Mouse (Mus musculus): ENCODE data around the gene 2310022B05Rik. TPM values are rescaled to one million over a fixed set of nuclear protein-coding genes. Genes with fewer than 3 reads are reported as not detected.

Gene 2310022B05Rik
- 10 to 100 TPM; 83.2 to 86.9 TPM for total RNA-seq (2021)

DNA sequence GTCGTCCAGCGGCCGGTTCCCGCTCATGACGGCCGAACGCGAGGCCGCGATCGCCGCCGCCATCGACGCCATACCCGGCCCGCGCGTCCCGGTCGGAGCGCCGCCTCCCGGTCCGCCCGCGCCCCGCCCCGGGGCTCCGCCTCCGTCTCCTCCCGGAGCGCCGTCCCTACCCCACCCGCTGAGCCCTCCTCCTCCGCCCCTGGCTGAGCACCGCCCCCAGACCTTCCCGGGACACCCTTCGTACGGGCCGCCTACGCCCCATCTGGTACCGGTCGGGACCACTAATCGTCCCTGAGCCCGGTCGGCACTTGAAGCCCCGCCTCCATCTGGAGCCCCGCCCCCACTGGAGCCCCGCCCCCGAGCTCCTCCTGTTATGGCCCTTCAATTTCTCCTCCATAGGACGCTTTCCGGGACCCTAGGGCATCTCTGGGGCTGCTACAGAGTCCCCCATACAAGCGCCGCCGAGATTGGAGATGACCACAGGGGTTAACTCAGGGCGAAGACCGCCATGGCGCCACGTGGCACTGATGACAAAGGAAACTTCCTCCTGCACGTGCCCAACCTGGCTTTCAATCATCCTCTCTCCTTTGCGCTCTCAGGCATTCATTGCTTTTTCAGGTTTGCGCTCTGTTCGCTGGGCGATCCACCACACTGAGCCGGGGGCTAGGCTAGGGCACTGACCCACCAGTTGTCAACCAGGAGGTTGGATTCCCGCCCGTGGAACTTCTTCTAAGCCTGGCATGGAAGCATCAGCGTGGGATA is at the start of gene 2310022B05Rik:
Gene 2310022B05Rik, minus strand, starts transcription at position 258 of the 762 bp plus-strand sequence.
- DNase-seq (ENCODE audit: extremely low spot score in 1 of 2, low spot score in 1 of 2) = peak; percentile 74 to 78

- no peak for DNase-seq (ENCODE audit: extremely low spot score in 1 of 2, low spot score in 1 of 2)
Measured at GRCm38 (mm10) chr8:124705823-124706222, 42.7 kb upstream of the 2310022B05Rik start.

- DNase-seq (ENCODE audit: extremely low spot score in 1 of 2, low spot score in 1 of 2) = no peak
Measured at GRCm38 (mm10) chr8:124704376-124704775, 41.2 kb upstream of the 2310022B05Rik start.

DNA sequence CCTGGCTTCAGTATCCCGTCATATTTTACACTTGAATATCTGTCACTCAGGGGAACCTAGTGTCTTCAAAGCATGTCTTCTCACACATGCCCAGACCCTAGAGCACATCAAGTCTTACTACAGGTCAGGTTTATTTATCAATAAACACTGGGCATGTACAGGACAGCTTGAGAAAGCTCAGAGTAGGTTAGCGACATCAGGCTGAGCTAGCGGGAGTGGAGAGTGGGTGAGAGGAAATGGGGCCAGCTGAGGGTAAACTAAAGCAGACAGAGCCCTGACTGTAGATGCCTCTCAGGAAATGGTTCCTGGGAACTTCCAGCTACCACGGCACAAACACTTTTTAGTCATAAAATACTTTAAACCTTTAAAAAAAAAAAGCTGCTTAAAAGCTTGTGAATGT is 40.4 kb upstream of the 2310022B05Rik start:
- DNase-seq (ENCODE audit: extremely low spot score in 1 of 2, low spot score in 1 of 2) = no peak

GRCm38 (mm10) chr8:124702183-124702582 is 39.0 kb upstream of the 2310022B05Rik start:
- DNase-seq (ENCODE audit: extremely low spot score in 1 of 2, low spot score in 1 of 2) = no peak

DNA sequence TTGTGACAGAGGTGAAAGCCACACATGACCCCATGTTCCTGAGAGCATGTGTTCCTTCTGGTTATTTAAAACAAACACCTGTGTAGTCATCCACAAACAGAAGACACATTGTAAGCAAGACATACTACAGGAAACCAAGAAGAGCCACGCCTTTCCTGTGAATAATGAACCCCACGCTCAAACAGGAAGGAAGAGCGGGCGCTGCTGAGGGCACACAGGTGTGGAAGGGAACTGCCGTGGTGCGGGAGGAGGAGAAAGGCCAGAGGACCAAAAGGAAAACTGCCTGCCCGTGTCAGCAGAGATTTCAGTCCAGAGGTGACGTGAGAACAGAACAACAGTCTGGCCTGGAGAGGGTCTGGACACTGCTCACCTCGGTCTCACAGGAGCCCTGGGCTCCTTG is 37.9 kb upstream of the 2310022B05Rik start:
- no peak for DNase-seq (ENCODE audit: extremely low spot score in 1 of 2, low spot score in 1 of 2)

GRCm38 (mm10) chr8:124700271-124700670 is 37.1 kb upstream of the 2310022B05Rik start:
- DNase-seq (ENCODE audit: extremely low spot score in 1 of 2, low spot score in 1 of 2) = no peak

- no peak for DNase-seq (ENCODE audit: extremely low spot score in 1 of 2, low spot score in 1 of 2)
Measured at GRCm38 (mm10) chr8:124695424-124696100, 32.4 kb upstream of the 2310022B05Rik start.

DNA sequence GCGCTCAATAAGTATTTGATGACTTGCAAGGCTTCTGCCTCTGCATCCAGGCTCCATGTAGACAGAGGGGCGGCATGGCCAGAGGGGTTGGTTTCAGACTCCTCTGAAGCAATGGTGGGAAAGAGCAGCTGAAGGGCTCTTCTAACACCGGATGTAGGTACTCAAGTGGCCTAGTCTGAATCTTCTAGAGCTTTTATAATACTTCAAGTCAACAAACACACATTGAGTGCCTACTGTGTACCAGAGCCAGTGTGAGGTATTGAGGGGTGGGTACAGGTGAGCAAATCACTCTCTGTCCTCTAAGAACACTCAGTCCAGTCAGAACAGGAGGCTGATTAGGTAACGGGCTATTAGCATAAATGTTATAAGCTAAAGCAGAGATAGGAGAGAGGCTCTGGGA is 28.5 kb upstream of the 2310022B05Rik start:
- no peak for DNase-seq (ENCODE audit: extremely low spot score in 1 of 2, low spot score in 1 of 2)

GRCm38 (mm10) chr8:124688899-124689298 is 25.7 kb upstream of the 2310022B05Rik start:
- no peak for DNase-seq (ENCODE audit: extremely low spot score in 1 of 2, low spot score in 1 of 2)

DNA sequence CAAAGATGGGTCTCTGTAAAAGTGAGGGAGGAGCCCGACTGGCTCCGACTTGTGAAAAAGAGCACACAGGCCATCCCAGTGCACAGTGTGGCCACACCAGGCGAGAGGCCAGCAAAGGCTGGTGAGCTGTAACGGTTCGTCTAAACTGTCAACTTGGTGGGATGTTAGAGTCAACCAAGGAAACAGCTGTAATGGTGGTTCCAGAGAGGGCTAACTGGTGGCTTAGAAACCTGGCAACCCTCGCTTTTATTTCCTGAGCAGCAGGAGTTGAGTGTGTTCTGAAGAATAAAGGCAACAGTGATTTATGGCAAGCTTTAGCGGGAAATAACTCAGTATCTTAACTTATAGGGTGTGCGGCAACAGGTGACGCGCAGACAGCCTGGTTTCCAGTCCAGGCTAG is 19.0 kb upstream of the 2310022B05Rik start:
- DNase-seq (ENCODE audit: extremely low spot score in 1 of 2, low spot score in 1 of 2) = no peak

GRCm38 (mm10) chr8:124681792-124682157 is 18.6 kb upstream of the 2310022B05Rik start:
- DNase-seq (ENCODE audit: extremely low spot score in 1 of 2, low spot score in 1 of 2) = no peak

- no peak for DNase-seq (ENCODE audit: extremely low spot score in 1 of 2, low spot score in 1 of 2)
Measured at GRCm38 (mm10) chr8:124681077-124681791, 18.1 kb upstream of the 2310022B05Rik start.

DNA sequence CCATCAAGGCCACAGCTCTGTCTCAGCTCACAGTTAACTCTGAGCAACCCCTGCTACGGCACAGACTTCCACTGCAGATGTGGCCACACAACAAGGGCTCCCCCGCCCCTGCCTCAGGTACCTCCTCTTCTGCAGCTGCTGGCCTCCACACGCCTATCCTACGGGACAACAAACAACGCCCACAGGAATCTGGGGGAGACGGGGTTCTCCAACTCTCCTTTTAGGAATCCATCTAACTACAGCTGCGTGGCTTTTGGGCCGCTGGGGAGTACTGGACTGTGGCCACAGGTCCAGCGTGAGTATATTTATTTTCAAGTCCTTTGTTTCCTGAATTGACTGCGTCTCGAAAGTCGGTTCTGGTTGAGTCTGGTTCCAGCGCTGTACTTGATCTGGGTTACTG is 15.1 kb upstream of the 2310022B05Rik start:
- no peak for DNase-seq (ENCODE audit: extremely low spot score in 1 of 2, low spot score in 1 of 2)

GRCm38 (mm10) chr8:124677486-124677885 is 14.3 kb upstream of the 2310022B05Rik start:
- DNase-seq (ENCODE audit: extremely low spot score in 1 of 2, low spot score in 1 of 2) = peak; percentile 69 to 86

DNA sequence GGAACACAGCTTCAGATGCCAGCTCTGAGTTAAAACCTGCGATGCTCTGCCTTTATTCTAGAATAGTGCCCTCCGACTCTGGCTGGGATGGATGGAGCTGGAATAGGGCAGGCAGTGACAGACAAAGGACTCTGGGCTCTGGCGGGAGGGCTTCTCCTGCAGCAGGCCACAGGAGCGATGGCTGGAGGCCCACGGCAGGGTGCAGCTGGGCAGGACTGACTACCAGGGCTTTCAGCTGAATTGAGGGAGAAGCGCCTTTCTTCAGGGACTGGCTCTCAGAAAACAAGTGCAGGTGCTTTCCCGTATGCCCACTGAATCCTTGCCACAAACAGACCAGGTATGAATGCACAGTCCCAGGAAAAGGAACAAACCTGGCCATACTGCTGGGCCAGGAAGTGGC is 13.9 kb upstream of the 2310022B05Rik start:
- peak in 1 of 2 experiments; percentile 31 for DNase-seq (ENCODE audit: extremely low spot score in 1 of 2, low spot score in 1 of 2)

GRCm38 (mm10) chr8:124676661-124677060 is 13.5 kb upstream of the 2310022B05Rik start:
- peak in 1 of 2 experiments; percentile 40 for DNase-seq (ENCODE audit: extremely low spot score in 1 of 2, low spot score in 1 of 2)

GRCm38 (mm10) chr8:124672345-124672744 is 9.2 kb upstream of the 2310022B05Rik start:
- no peak for DNase-seq (ENCODE audit: extremely low spot score in 1 of 2, low spot score in 1 of 2)

DNA sequence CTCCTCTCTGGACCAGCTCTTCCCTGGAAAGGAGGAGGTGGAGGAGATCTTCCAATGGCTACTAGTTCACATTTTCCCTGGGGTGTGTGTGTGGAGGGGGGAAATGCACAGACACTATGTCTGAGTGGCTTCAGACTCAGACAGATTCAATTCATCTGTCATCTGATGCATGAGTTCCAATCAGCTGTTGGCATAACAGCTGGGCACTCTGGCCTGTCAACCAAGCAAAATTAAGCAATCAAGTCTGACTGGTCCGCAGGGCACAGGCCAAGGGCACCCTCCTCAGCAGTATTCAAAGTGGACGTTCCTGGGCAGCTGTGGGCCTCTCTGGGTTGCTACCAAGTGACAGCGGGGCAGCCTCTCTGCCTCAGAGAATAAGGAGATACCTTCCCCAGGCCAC is 5.6 kb upstream of the 2310022B05Rik start:
- no peak for DNase-seq (ENCODE audit: extremely low spot score in 1 of 2, low spot score in 1 of 2)

DNA sequence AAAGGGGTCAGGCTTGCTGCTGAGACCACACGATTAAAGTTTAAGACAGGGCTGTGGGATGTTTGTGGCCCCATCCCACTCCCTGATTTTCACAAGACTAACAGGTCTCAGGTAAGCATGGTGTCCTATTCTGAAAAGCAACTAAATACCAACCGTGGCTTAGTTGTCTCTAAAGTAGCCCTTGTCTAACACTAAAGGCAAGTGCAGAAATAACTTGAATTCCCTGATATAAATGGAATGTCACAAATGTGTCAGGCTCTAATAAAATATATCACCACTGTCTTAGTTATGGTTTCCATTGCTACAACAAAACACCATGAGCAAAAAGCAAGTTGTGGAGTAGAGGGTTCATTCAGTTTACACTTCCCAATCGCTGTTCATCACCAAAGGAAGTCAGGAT is 1.2 kb upstream of the 2310022B05Rik start:
- DNase-seq (ENCODE audit: extremely low spot score in 1 of 2, low spot score in 1 of 2) = no peak

DNA sequence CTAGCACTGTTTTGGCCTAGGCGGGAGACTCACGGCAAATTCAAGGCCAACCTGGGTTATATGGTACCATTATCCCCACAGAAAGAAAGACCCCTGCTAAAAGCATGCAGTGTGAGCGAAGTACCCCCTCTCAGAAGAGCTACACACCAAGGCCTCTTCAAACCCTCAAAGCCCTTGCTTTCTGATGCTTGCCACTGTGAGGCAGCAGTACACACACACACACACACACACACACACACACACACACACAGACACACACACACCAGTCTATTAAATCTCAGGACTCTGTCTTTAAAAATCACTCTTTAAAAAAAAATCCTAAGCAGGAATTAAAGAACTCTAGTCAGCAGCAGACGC is 683 bp upstream of the 2310022B05Rik start:
- DNase-seq (ENCODE audit: extremely low spot score in 1 of 2, low spot score in 1 of 2) = no peak
